Mouse (Mus musculus) lung, adult 2 months (tissue): Measurements from ENCODE around the gene Ptpre.

Experiments
- CTCF ChIP-seq: fragments of 200-500 bp; IDR thresholded peaks from 2 replicates; pipeline ENCODE4 v1.5.1; 2011; ENCODE audit warnings: mild to moderate bottlenecking, low read length, control low read depth; ENCODE audit not compliant: insufficient read depth
- POLR2A ChIP-seq: fragments of 200-500 bp; IDR thresholded peaks from 2 replicates; pipeline ENCODE4 v1.6.1; 2011; ENCODE audit warnings: low read depth, mild to moderate bottlenecking, control low read depth, low read length, borderline replicate concordance; ENCODE audit errors: extremely low read depth

- TF ChIP-seq CTCF (no peak), POLR2A (no peak)
Measured at GRCm38 (mm10) chr7:135658150-135658549, 120.9 kb downstream of the Ptpre start.
